Mouse (Mus musculus) myocyte (in vitro differentiated cells): ENCODE data around the gene Hpcal1.
"Not testable (repeated sequence)": the region's sequence is repeated elsewhere in the genome, so short reads cannot be mapped to it uniquely, and the experiment has no call there.

ENCODE experiments used
- MAX ChIP-seq: IDR thresholded peaks from one replicate; pipeline ENCODE4 v1.6.1; 2011; ENCODE audit warnings: low read depth, mild to moderate bottlenecking, control low read depth
- POLR2A ChIP-seq: IDR thresholded peaks from one replicate; pipeline ENCODE4 v1.6.1; 2011; ENCODE audit warnings: low read depth, mild to moderate bottlenecking, control low read depth, moderate library complexity; ENCODE audit not compliant: insufficient read length
- POLR2AphosphoS2 ChIP-seq: IDR thresholded peaks from one replicate; pipeline ENCODE4 v1.6.1; 2011; ENCODE audit warnings: low read depth, control low read depth; ENCODE audit not compliant: insufficient read length

GRCm38 (mm10) chr12:17773721-17774120 is 83.1 kb downstream of the Hpcal1 start:
- TF ChIP-seq POLR2AphosphoS2, POLR2A, MAX: not testable (repeated sequence)
